Mouse (Mus musculus): Measurements from ENCODE around the gene Dnmt3a. TPM values are rescaled to one million over a fixed set of nuclear protein-coding genes. Genes with fewer than 3 reads are reported as not detected.
"Not testable (repeated sequence)": the region's sequence is repeated elsewhere in the genome, so short reads cannot be mapped to it uniquely, and the experiment has no call there.

Gene Dnmt3a
- polyA plus RNA-seq, 1 experiment from 2014 or later: 61.9 TPM

- no peak overlapping the region for H3K27ac ChIP-seq
- peaks cover 6% of the 10 kb centered on the region; the same call in 1 of the 2 replicates for H3K36me3 ChIP-seq (replicated peaks; ENCODE audit: control insufficient read depth, insufficient read depth)
- H3K27me3 ChIP-seq (ENCODE audit: control insufficient read depth, insufficient read depth, low read length): no peaks in the 10 kb centered on the region
- no peak overlapping the region for H3K9ac ChIP-seq
- H3K4me3 ChIP-seq (replicated peaks; ENCODE audit: low read length): no peak overlapping the region
- no peak overlapping the region for H3K4me2 ChIP-seq (replicated peaks)
- no peak for ATAC-seq (ENCODE audit: low FRiP score)
- WGBS: 70% methylated on average over 3 of the region's 3 CpGs
- no peak for DNase-seq (ENCODE audit: low spot score)
- peaks cover 7% of the 10 kb centered on the region; the same call in 1 of the 2 replicates for H3K4me1 ChIP-seq (replicated peaks; ENCODE audit: control insufficient read depth, insufficient read depth, low read length)
- H3K9me3 ChIP-seq (ENCODE audit: control insufficient read depth, low read length): no peaks in the 10 kb centered on the region
Measured at GRCm38 (mm10) chr12:3918577-3918976, 112.8 kb downstream of the Dnmt3a start.

- no peak overlapping the region for H3K4me3 ChIP-seq (replicated peaks; ENCODE audit: low read length)
- DNase-seq (ENCODE audit: low spot score) (no peak), ATAC-seq (ENCODE audit: low FRiP score) (no peak)
- H3K4me2 ChIP-seq (replicated peaks): no peak overlapping the region
- H3K27me3 ChIP-seq (ENCODE audit: control insufficient read depth, insufficient read depth, low read length): no peaks in the 10 kb centered on the region
- H3K9me3 ChIP-seq (ENCODE audit: control insufficient read depth, low read length): no peaks in the 10 kb centered on the region
- H3K9ac ChIP-seq: no peak overlapping the region
- no peak overlapping the region for H3K27ac ChIP-seq
- H3K36me3 ChIP-seq (replicated peaks; ENCODE audit: control insufficient read depth, insufficient read depth): peaks cover 5% of the 10 kb centered on the region; the same call in 1 of the 2 replicates
- WGBS: 88% methylated on average over 3 of the region's 3 CpGs
- H3K4me1 ChIP-seq (replicated peaks; ENCODE audit: control insufficient read depth, insufficient read depth, low read length): peaks cover 7% of the 10 kb centered on the region; the same call in 1 of the 2 replicates
Measured at GRCm38 (mm10) chr12:3919423-3919822, 113.6 kb downstream of the Dnmt3a start.

GRCm38 (mm10) chr12:3926127-3926526 lies 120.3 kb downstream of the Dnmt3a start:
- Histone ChIP-seq H3K9ac (no peak overlapping the region), H3K9me3 (ENCODE audit: control insufficient read depth, low read length) (no peaks in the 10 kb centered on the region), H3K27ac (no peak overlapping the region), H3K4me3 (replicated peaks; ENCODE audit: low read length) (no peak overlapping the region), H3K27me3 (ENCODE audit: control insufficient read depth, insufficient read depth, low read length) (no peaks in the 10 kb centered on the region), H3K4me1 (replicated peaks; ENCODE audit: control insufficient read depth, insufficient read depth, low read length) (peaks cover 6% of the 10 kb centered on the region; the same call in 1 of the 2 replicates), H3K4me2 (replicated peaks) (no peak overlapping the region), H3K36me3 (replicated peaks; ENCODE audit: control insufficient read depth, insufficient read depth) (no peaks in the 10 kb centered on the region)
- peak; percentile 86 for DNase-seq (ENCODE audit: low spot score)
- WGBS: 3% methylated on average over 1 of the region's 1 CpGs
- ATAC-seq (ENCODE audit: low FRiP score): no peak

GRCm38 (mm10) chr12:3928841-3929240 lies 123.0 kb downstream of the Dnmt3a start:
- Histone ChIP-seq H3K4me1 (replicated peaks; ENCODE audit: control insufficient read depth, insufficient read depth, low read length) (no peaks in the 10 kb centered on the region), H3K27ac (no peak overlapping the region), H3K9me3 (ENCODE audit: control insufficient read depth, low read length) (no peaks in the 10 kb centered on the region), H3K36me3 (replicated peaks; ENCODE audit: control insufficient read depth, insufficient read depth) (no peaks in the 10 kb centered on the region), H3K4me2 (replicated peaks) (no peak overlapping the region), H3K9ac (no peak overlapping the region), H3K27me3 (ENCODE audit: control insufficient read depth, insufficient read depth, low read length) (no peaks in the 10 kb centered on the region), H3K4me3 (replicated peaks; ENCODE audit: low read length) (no peak overlapping the region)
- DNase-seq (ENCODE audit: low spot score) (no peak), ATAC-seq (ENCODE audit: low FRiP score) (no peak)
- WGBS: 77% methylated on average over 3 of the region's 3 CpGs

GRCm38 (mm10) chr12:3930090-3930865 lies 124.5 kb downstream of the Dnmt3a start:
- not testable (repeated sequence) for H3K4me3 ChIP-seq (replicated peaks; ENCODE audit: low read length); ATAC-seq (ENCODE audit: low FRiP score); H3K27me3 ChIP-seq (ENCODE audit: control insufficient read depth, insufficient read depth, low read length); H3K27ac ChIP-seq; H3K4me1 ChIP-seq (replicated peaks; ENCODE audit: control insufficient read depth, insufficient read depth, low read length); DNase-seq (ENCODE audit: low spot score); H3K36me3 ChIP-seq (replicated peaks; ENCODE audit: control insufficient read depth, insufficient read depth); H3K4me2 ChIP-seq (replicated peaks); H3K9ac ChIP-seq; H3K9me3 ChIP-seq (ENCODE audit: control insufficient read depth, low read length)
- 92% methylated on average over 32 of the region's 47 CpGs for WGBS

GRCm38 (mm10) chr12:3942026-3942425 lies 136.2 kb downstream of the Dnmt3a start:
- Histone ChIP-seq H3K27me3 (ENCODE audit: control insufficient read depth, insufficient read depth, low read length) (no peaks in the 10 kb centered on the region), H3K27ac (no peak overlapping the region), H3K4me3 (replicated peaks; ENCODE audit: low read length) (no peak overlapping the region), H3K4me2 (replicated peaks) (no peak overlapping the region), H3K4me1 (replicated peaks; ENCODE audit: control insufficient read depth, insufficient read depth, low read length) (peaks cover 3% of the 10 kb centered on the region; the same call in 1 of the 2 replicates), H3K9ac (no peak overlapping the region), H3K36me3 (replicated peaks; ENCODE audit: control insufficient read depth, insufficient read depth) (no peaks in the 10 kb centered on the region), H3K9me3 (ENCODE audit: control insufficient read depth, low read length) (no peaks in the 10 kb centered on the region)
- ATAC-seq (ENCODE audit: low FRiP score) (no peak), DNase-seq (ENCODE audit: low spot score) (no peak)
- WGBS: 9% methylated on average over 11 of the region's 11 CpGs

GRCm38 (mm10) chr12:3944454-3945073 lies 138.8 kb downstream of the Dnmt3a start:
- no peak for ATAC-seq (ENCODE audit: low FRiP score)
- DNase-seq (ENCODE audit: low spot score): no peak
- Histone ChIP-seq H3K4me1 (replicated peaks; ENCODE audit: control insufficient read depth, insufficient read depth, low read length) (peaks cover 5% of the 10 kb centered on the region; the same call in 1 of the 2 replicates), H3K9ac (no peak overlapping the region), H3K36me3 (replicated peaks; ENCODE audit: control insufficient read depth, insufficient read depth) (no peaks in the 10 kb centered on the region), H3K9me3 (ENCODE audit: control insufficient read depth, low read length) (no peaks in the 10 kb centered on the region), H3K4me2 (replicated peaks) (no peak overlapping the region), H3K4me3 (replicated peaks; ENCODE audit: low read length) (no peak overlapping the region), H3K27ac (no peak overlapping the region), H3K27me3 (ENCODE audit: control insufficient read depth, insufficient read depth, low read length) (no peaks in the 10 kb centered on the region)
- 24% methylated on average over 4 of the region's 4 CpGs for WGBS

GRCm38 (mm10) chr12:3947503-3947902 lies 141.7 kb downstream of the Dnmt3a start:
- no peak overlapping the region for H3K27ac ChIP-seq
- no peaks in the 10 kb centered on the region for H3K36me3 ChIP-seq (replicated peaks; ENCODE audit: control insufficient read depth, insufficient read depth)
- no peak overlapping the region for H3K4me2 ChIP-seq (replicated peaks)
- WGBS: 62% methylated on average over 6 of the region's 6 CpGs
- H3K4me3 ChIP-seq (replicated peaks; ENCODE audit: low read length): no peak overlapping the region
- ATAC-seq (ENCODE audit: low FRiP score): no peak
- H3K9ac ChIP-seq: no peak overlapping the region
- H3K4me1 ChIP-seq (replicated peaks; ENCODE audit: control insufficient read depth, insufficient read depth, low read length): peaks cover 5% of the 10 kb centered on the region; the same call in 1 of the 2 replicates
- no peaks in the 10 kb centered on the region for H3K9me3 ChIP-seq (ENCODE audit: control insufficient read depth, low read length)
- DNase-seq (ENCODE audit: low spot score): no peak
- no peaks in the 10 kb centered on the region for H3K27me3 ChIP-seq (ENCODE audit: control insufficient read depth, insufficient read depth, low read length)

- DNase-seq (ENCODE audit: low spot score) (no peak), ATAC-seq (ENCODE audit: low FRiP score) (no peak)
- Histone ChIP-seq H3K9ac (no peak within 1 kb of the TSS), H3K27ac (no peak within 1 kb of the TSS), H3K4me1 (replicated peaks; ENCODE audit: control insufficient read depth, insufficient read depth, low read length) (peaks cover 4% of the 10 kb centered on the region; the same call in 1 of the 2 replicates), H3K27me3 (ENCODE audit: control insufficient read depth, insufficient read depth, low read length) (peaks cover 29% of the 10 kb centered on the region), H3K4me3 (replicated peaks; ENCODE audit: low read length) (no peak within 1 kb of the TSS), H3K9me3 (ENCODE audit: control insufficient read depth, low read length) (no peaks in the 10 kb centered on the region), H3K4me2 (replicated peaks) (0 out of 2 replicates have a peak within 1 kb of the TSS, but pooled peaks have one; percentile 21), H3K36me3 (replicated peaks; ENCODE audit: control insufficient read depth, insufficient read depth) (no peaks in the 10 kb centered on the region)
- 17% methylated on average over 22 of the region's 22 CpGs for WGBS
Measured at GRCm38 (mm10) chr12:3954651-3955050, 148.8 kb downstream of the Dnmt3a start, which contains the start of gene Pomc. TSS of gene Pomc (plus strand) at chr12:3954951.
